10 mouse cellular contexts compared by ENCODE assay signal in the genomic region with DNA sequence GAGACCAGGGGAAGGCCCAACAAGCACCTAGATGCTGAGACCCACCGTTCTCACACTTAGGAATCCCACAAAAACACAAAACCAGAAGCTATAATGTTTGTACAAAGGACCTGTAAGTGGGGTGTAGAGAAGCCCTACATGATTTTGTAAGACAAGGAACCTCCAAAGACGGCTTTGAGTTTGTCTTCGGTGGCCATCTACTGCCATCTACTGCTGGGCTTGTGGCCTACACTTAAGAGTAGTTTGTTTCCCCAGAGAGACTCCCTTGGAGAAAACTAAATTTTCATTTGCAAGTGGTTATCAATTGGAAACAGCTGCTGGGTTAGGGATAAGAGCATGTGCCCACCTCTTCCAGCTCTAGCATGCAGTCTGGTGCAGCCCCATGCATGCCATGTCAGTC. TPM values are rescaled to one million over a fixed set of nuclear protein-coding genes. Genes with fewer than 3 reads are reported as not detected.
A peak's percentile ranks its signal among the peaks of the same experiment; 100 is the strongest.
DNase-seq lines count a peak whose midpoint lies in the region; ATAC-seq and TF ChIP-seq lines count a peak whose summit lies in the region.
"Had no signal": no experiment of that assay in that cellular context is flagged by ENCODE, and none has a peak within 500 bp of the region (broad histone marks: within the 10 kb centered on the region; RNA-seq: fewer than 3 reads in every experiment).

No protein-coding gene starts in this region.

- H3K4me2 ChIP-seq in hindbrain, embryonic 11.5 days (replicated peaks; ENCODE audit: low read depth, low read length): no peak overlapping the region
- H3K4me2 ChIP-seq in hindbrain, embryonic 13.5 days: no peak overlapping the region
- H3K4me2 ChIP-seq: liver, embryonic 15.5 days had no signal

- no peaks in the 10 kb centered on the region for H3K36me3 ChIP-seq in hindbrain, embryonic 11.5 days (ENCODE audit: control insufficient read depth, insufficient read depth, low read length)
- no peaks in the 10 kb centered on the region for H3K36me3 ChIP-seq in hindbrain, embryonic 13.5 days
- no peaks in the 10 kb centered on the region for H3K36me3 ChIP-seq in E14TG2a.4 (ENCODE audit: insufficient read depth, low read length)
- H3K36me3 ChIP-seq: liver, embryonic 15.5 days had no signal

- H3K4me1 ChIP-seq in hindbrain, embryonic 11.5 days (replicated peaks; ENCODE audit: control insufficient read depth, insufficient read depth, low read length): no peaks in the 10 kb centered on the region
- H3K4me1 ChIP-seq in hindbrain, embryonic 13.5 days (replicated peaks): no peaks in the 10 kb centered on the region
- no peaks in the 10 kb centered on the region for H3K4me1 ChIP-seq in E14TG2a.4 (replicated peaks; ENCODE audit: low read depth, low read length)
- H3K4me1 ChIP-seq: liver, embryonic 15.5 days had no signal

- H3K27ac ChIP-seq in hindbrain, embryonic 11.5 days (ENCODE audit: low read depth, low read length): no peak overlapping the region
- H3K27ac ChIP-seq in hindbrain, embryonic 13.5 days: no peak overlapping the region
- H3K27ac ChIP-seq: liver, embryonic 15.5 days had no signal

- TF ChIP-seq CTCF in E14TG2a.4 (conservative IDR thresholded peaks at IDR 0.05; ENCODE audit: low read length): peak; percentile 16; the same call in 1 of the 2 replicates

- H3K4me3 ChIP-seq in hindbrain, embryonic 11.5 days (ENCODE audit: low read depth, low read length): no peak overlapping the region
- H3K4me3 ChIP-seq in hindbrain, embryonic 13.5 days: no peak overlapping the region
- no peak overlapping the region for H3K4me3 ChIP-seq in E14TG2a.4 (replicated peaks; ENCODE audit: low read length)
- H3K4me3 ChIP-seq: liver, embryonic 15.5 days had no signal

- no peak for ATAC-seq in hindbrain, embryonic 11.5 days (ENCODE audit: low FRiP score)
- ATAC-seq in hindbrain, embryonic 13.5 days (ENCODE audit: low FRiP score): no peak

- DNase-seq in hindbrain, embryonic 11.5 days (ENCODE audit: low spot score): peak; percentile 45
- DNase-seq in adrenal gland, postnatal 36 days: peak; percentile 36 to 54
- DNase-seq in fibroblast of lung, adult 2 months (ENCODE audit: low read depth): peak; percentile 16
- DNase-seq in kidney, postnatal 4 days: peak; percentile 69 to 70
- peak; percentile 50 for DNase-seq in lung, postnatal 10 days
- DNase-seq in thymus, postnatal 36 days: peak; percentile 2 to 5

- no peaks in the 10 kb centered on the region for H3K27me3 ChIP-seq in hindbrain, embryonic 11.5 days (ENCODE audit: control insufficient read depth, insufficient read depth, low read length)
- H3K27me3 ChIP-seq in hindbrain, embryonic 13.5 days: no peaks in the 10 kb centered on the region
- H3K27me3 ChIP-seq in E14TG2a.4 (ENCODE audit: insufficient read depth, low read length): no peaks in the 10 kb centered on the region
- H3K27me3 ChIP-seq: liver, embryonic 15.5 days had no signal

- no peak overlapping the region for H3K9ac ChIP-seq in hindbrain, embryonic 11.5 days (ENCODE audit: low read depth, low read length)
- no peak overlapping the region for H3K9ac ChIP-seq in hindbrain, embryonic 13.5 days
- H3K9ac ChIP-seq: liver, embryonic 15.5 days had no signal

- 50% methylated on average over 3 of the region's 3 CpGs for WGBS in hindbrain, embryonic 11.5 days
- 38% methylated on average over 3 of the region's 3 CpGs for WGBS in hindbrain, embryonic 13.5 days

- no peaks in the 10 kb centered on the region for H3K9me3 ChIP-seq in hindbrain, embryonic 11.5 days (ENCODE audit: control insufficient read depth, low read length)
- H3K9me3 ChIP-seq in hindbrain, embryonic 13.5 days: no peaks in the 10 kb centered on the region
- H3K9me3 ChIP-seq in E14TG2a.4 (ENCODE audit: low read length): no peaks in the 10 kb centered on the region
- H3K9me3 ChIP-seq: liver, embryonic 15.5 days had no signal

RNA-seq across cellular contexts. Expression of a gene that starts 3.9 kb away (rescaled TPM):
- polyA plus RNA-seq in hindbrain, embryonic 11.5 days (2014; fragmentation: Nextera tagmentation; extraction: Ambion mirVana): not detected in 2 replicates
- not detected in 2 replicates for polyA plus RNA-seq in hindbrain, embryonic 13.5 days (2015; fragmentation: Nextera tagmentation; extraction: Ambion mirVana)
- total RNA-seq in adrenal gland, postnatal 36 days (2021): not detected
- polyA plus RNA-seq: liver, embryonic 15.5 days; stomach, embryonic 14.5 days had no signal

RNA-seq across cellular contexts. Expression of a gene that starts 11.9 kb away (rescaled TPM):
- polyA plus RNA-seq in hindbrain, embryonic 11.5 days (2014; fragmentation: Nextera tagmentation; extraction: Ambion mirVana): not detected in 2 replicates
- not detected in 2 replicates for polyA plus RNA-seq in hindbrain, embryonic 13.5 days (2015; fragmentation: Nextera tagmentation; extraction: Ambion mirVana)
- total RNA-seq in adrenal gland, postnatal 36 days (2021): not detected
- polyA plus RNA-seq: liver, embryonic 15.5 days; stomach, embryonic 14.5 days had no signal

RNA-seq across cellular contexts. Expression of a gene that starts 21.5 kb away (rescaled TPM):
- not detected in 2 replicates for polyA plus RNA-seq in hindbrain, embryonic 11.5 days (2014; fragmentation: Nextera tagmentation; extraction: Ambion mirVana)
- polyA plus RNA-seq in hindbrain, embryonic 13.5 days (2015; fragmentation: Nextera tagmentation; extraction: Ambion mirVana): not detected in 2 replicates
- not detected for total RNA-seq in adrenal gland, postnatal 36 days (2021)
- polyA plus RNA-seq: liver, embryonic 15.5 days; stomach, embryonic 14.5 days had no signal

RNA-seq across cellular contexts. Expression of a gene that starts 29.2 kb away (rescaled TPM):
- polyA plus RNA-seq in hindbrain, embryonic 11.5 days (2014; fragmentation: Nextera tagmentation; extraction: Ambion mirVana): not detected in 2 replicates
- polyA plus RNA-seq in hindbrain, embryonic 13.5 days (2015; fragmentation: Nextera tagmentation; extraction: Ambion mirVana): not detected in 2 replicates
- not detected for total RNA-seq in adrenal gland, postnatal 36 days (2021)
- polyA plus RNA-seq: liver, embryonic 15.5 days; stomach, embryonic 14.5 days had no signal

RNA-seq across cellular contexts. Expression of a gene that starts 30.9 kb away (rescaled TPM):
- polyA plus RNA-seq in hindbrain, embryonic 11.5 days (2014; fragmentation: Nextera tagmentation; extraction: Ambion mirVana): not detected in 2 replicates
- not detected in 2 replicates for polyA plus RNA-seq in hindbrain, embryonic 13.5 days (2015; fragmentation: Nextera tagmentation; extraction: Ambion mirVana)
- total RNA-seq in adrenal gland, postnatal 36 days (2021): not detected
- polyA plus RNA-seq: liver, embryonic 15.5 days; stomach, embryonic 14.5 days had no signal

Comparison
In these comparisons a context has a peak if more than half of its experiments do, and no peak if none do; other contexts are left out.
1. DNase-seq: peak in every context shown above with its lines; median percentile 70 in kidney, postnatal 4 days; 50 in lung, postnatal 10 days; 45 in hindbrain, embryonic 11.5 days; 45 in adrenal gland, postnatal 36 days; 16 in fibroblast of lung, adult 2 months; 4 in thymus, postnatal 36 days.